Mouse (Mus musculus) MEL (cell line): ENCODE results near the gene Six2.

Source experiments
- BHLHE40 ChIP-seq: IDR thresholded peaks from 2 replicates; pipeline ENCODE4 v1.6.1; 2012; ENCODE audit warnings: low read depth, mild to moderate bottlenecking, inconsistent platforms, low read length, improper control_type of control experiment, borderline replicate concordance
- CHD1 ChIP-seq: IDR thresholded peaks from 2 replicates; pipeline ENCODE4 v1.6.1; 2012; ENCODE audit warnings: low read depth, mild to moderate bottlenecking, inconsistent platforms, low read length, improper control_type of control experiment
- CTCF ChIP-seq, 3 experiments: IDR thresholded peaks in 2 of 3; conservative IDR thresholded peaks in 1 of 3; 2 replicates each; pipeline ENCODE4 v1.5.1; 2011 to 2012; ENCODE audit warnings: low read length in 3 of 3, low read depth in 2 of 3, mild to moderate bottlenecking in 2 of 3, improper control_type of control experiment in 1 of 3, inconsistent platforms in 1 of 3, mixed read lengths in 1 of 3, moderate library complexity in 1 of 3; ENCODE audit not compliant: control insufficient read depth in 1 of 3, insufficient read depth in 1 of 3, poor library complexity in 1 of 3, severe bottlenecking in 1 of 3
- EP300 ChIP-seq, 2 experiments: IDR thresholded peaks; 2 replicates each; pipeline ENCODE4 v1.6.1; 2011; ENCODE audit warnings: improper control_type of control experiment in 2 of 2, low read length in 2 of 2, low read depth in 1 of 2, mild to moderate bottlenecking in 1 of 2
- KAT2A ChIP-seq: conservative IDR thresholded peaks from 2 replicates; pipeline ENCODE4 v1.6.1; 2012; ENCODE audit warnings: low read depth, low read length, improper control_type of control experiment, inconsistent platforms
- MAFK ChIP-seq: IDR thresholded peaks from 2 replicates; pipeline ENCODE4 v1.6.1; 2011; ENCODE audit warnings: low read depth, mild to moderate bottlenecking, low read length, improper control_type of control experiment, borderline replicate concordance
- MAX ChIP-seq: IDR thresholded peaks from 2 replicates; pipeline ENCODE4 v1.6.1; 2011; ENCODE audit warnings: low read length, improper control_type of control experiment
- MXI1 ChIP-seq: IDR thresholded peaks from 2 replicates; pipeline ENCODE4 v1.6.1; 2011; ENCODE audit warnings: mild to moderate bottlenecking, low read depth, low read length, improper control_type of control experiment
- POLR2A ChIP-seq, 2 experiments: IDR thresholded peaks; 2 replicates each; pipeline ENCODE4 v1.6.1; 2011 to 2012; ENCODE audit warnings: low read length in 2 of 2, mild to moderate bottlenecking in 2 of 2, control low read depth in 1 of 2, improper control_type of control experiment in 1 of 2, low read depth in 1 of 2, moderate library complexity in 1 of 2; ENCODE audit not compliant: control insufficient read depth in 1 of 2, insufficient read depth in 1 of 2, poor library complexity in 1 of 2
- POLR2AphosphoS2 ChIP-seq: IDR thresholded peaks from 2 replicates; pipeline ENCODE4 v1.6.1; 2011; ENCODE audit warnings: low read length, improper control_type of control experiment
- RAD21 ChIP-seq: IDR thresholded peaks from 2 replicates; pipeline ENCODE4 v1.6.1; 2011; ENCODE audit warnings: mild to moderate bottlenecking, low read depth, low read length, improper control_type of control experiment
- TCF12 ChIP-seq: IDR thresholded peaks from 2 replicates; pipeline ENCODE4 v1.6.1; 2014; ENCODE audit warnings: low read depth, mild to moderate bottlenecking, inconsistent platforms, low read length, improper control_type of control experiment, moderate library complexity
- USF2 ChIP-seq, 2 experiments: IDR thresholded peaks; 2 replicates each; pipeline ENCODE4 v1.6.1; 2011 to 2012; ENCODE audit warnings: improper control_type of control experiment in 2 of 2, low read length in 2 of 2, borderline replicate concordance in 1 of 2, inconsistent platforms in 1 of 2, low read depth in 1 of 2, mild to moderate bottlenecking in 1 of 2; ENCODE audit not compliant: insufficient read depth in 1 of 2

DNA sequence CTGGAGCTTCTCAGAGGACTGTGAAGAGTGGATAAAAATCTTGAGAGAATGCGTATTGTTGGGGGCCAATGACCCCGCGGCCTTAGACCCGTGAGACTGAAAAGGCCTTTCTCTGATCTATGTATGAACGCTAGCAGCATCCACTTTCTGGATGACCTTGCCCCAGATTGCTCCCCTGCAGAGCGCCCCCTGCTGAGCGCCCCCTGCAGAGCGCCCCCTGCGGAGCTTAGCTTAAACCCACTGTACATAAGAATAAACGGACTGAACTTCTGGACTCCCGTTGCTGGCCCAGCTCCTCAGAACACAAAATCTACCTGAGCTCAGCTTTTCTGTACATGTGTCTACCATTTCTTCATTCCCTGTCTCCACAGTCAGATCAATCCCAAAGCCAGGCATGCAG lies 27.7 kb upstream of the Six2 start:
- TF ChIP-seq EP300 (IDR thresholded peaks at IDR 0.05; ENCODE audit: low read depth in 1 of 2, low read length in 2 of 2) (no peak), CTCF (IDR thresholded peaks at IDR 0.05 in 2 of 3, conservative IDR thresholded peaks at IDR 0.05 in 1 of 3; ENCODE audit: control insufficient read depth in 1 of 3, insufficient read depth in 1 of 3, low read depth in 2 of 3, low read length in 3 of 3, poor library complexity in 1 of 3, severe bottlenecking in 1 of 3) (peak in 2 of 3 experiments; percentile 47 to 66; a peak in 4 of 6 replicates), BHLHE40 (no peak), POLR2A (IDR thresholded peaks at IDR 0.05; ENCODE audit: control insufficient read depth in 1 of 2, insufficient read depth in 1 of 2, low read depth in 1 of 2, low read length in 2 of 2, poor library complexity in 1 of 2) (no peak), RAD21 (no peak), POLR2AphosphoS2 (no peak), TCF12 (no peak), MAX (no peak), CHD1 (no peak), KAT2A (no peak), MAFK (no peak), MXI1 (no peak), USF2 (IDR thresholded peaks at IDR 0.05; ENCODE audit: borderline replicate concordance in 1 of 2, insufficient read depth in 1 of 2, low read depth in 1 of 2, low read length in 2 of 2) (no peak)
